In genomic region chr14:120803739-120804138, GRCm38 (mm10) we compare ENCODE assay signal across 9 mouse cellular contexts.
DNase-seq lines count a peak whose midpoint lies in the region; ATAC-seq lines count a peak whose summit lies in the region.
"Had no signal": no experiment of that assay in that cellular context is flagged by ENCODE, and none has a peak within 500 bp of the region (broad histone marks: within the 10 kb centered on the region; RNA-seq: fewer than 3 reads in every experiment).

No protein-coding gene starts in this region.

- no peak overlapping the region for H3K4me3 ChIP-seq in intestine, embryonic 14.5 days (ENCODE audit: low read depth, low read length)
- H3K4me3 ChIP-seq in intestine, embryonic 15.5 days (replicated peaks), result no peak overlapping the region
- H3K4me3 ChIP-seq in hindbrain, embryonic 11.5 days (ENCODE audit: low read depth, low read length), result 0 out of 2 replicates have a peak overlapping the region, but pooled peaks have one; percentile 1
- H3K4me3 ChIP-seq in neural tube, embryonic 11.5 days (ENCODE audit: low read depth, low read length), result no peak overlapping the region

- H3K27me3 ChIP-seq in intestine, embryonic 14.5 days (replicated peaks; ENCODE audit: control insufficient read depth, insufficient read depth, low read length), result no peaks in the 10 kb centered on the region
- no peaks in the 10 kb centered on the region for H3K27me3 ChIP-seq in intestine, embryonic 15.5 days (replicated peaks)
- H3K27me3 ChIP-seq in hindbrain, embryonic 11.5 days (ENCODE audit: control insufficient read depth, insufficient read depth, low read length), result no peaks in the 10 kb centered on the region
- H3K27me3 ChIP-seq in neural tube, embryonic 11.5 days (ENCODE audit: control insufficient read depth, insufficient read depth, low read length), result no peaks in the 10 kb centered on the region

- ATAC-seq in intestine, embryonic 14.5 days (replicated peaks; ENCODE audit: low FRiP score, low TSS enrichment, low read depth), result no peak
- ATAC-seq in intestine, embryonic 15.5 days, result no peak
- peak; percentile 43 for ATAC-seq in hindbrain, embryonic 11.5 days (ENCODE audit: low FRiP score)
- ATAC-seq in neural tube, embryonic 11.5 days (ENCODE audit: insufficient read depth, low FRiP score, low TSS enrichment), result no peak
- no peak for ATAC-seq in activated CD4-positive, CD25-positive, alpha-beta regulatory T cell, adult 4 months

- no peaks in the 10 kb centered on the region for H3K9me3 ChIP-seq in intestine, embryonic 14.5 days (ENCODE audit: control insufficient read depth, low read length)
- no peaks in the 10 kb centered on the region for H3K9me3 ChIP-seq in intestine, embryonic 15.5 days
- H3K9me3 ChIP-seq in hindbrain, embryonic 11.5 days (ENCODE audit: control insufficient read depth, low read length), result no peaks in the 10 kb centered on the region
- H3K9me3 ChIP-seq in neural tube, embryonic 11.5 days (ENCODE audit: control insufficient read depth, low read length), result no peaks in the 10 kb centered on the region

- peak overlapping the region; percentile 9 for H3K4me2 ChIP-seq in intestine, embryonic 14.5 days (ENCODE audit: low read length)
- no peak overlapping the region for H3K4me2 ChIP-seq in intestine, embryonic 15.5 days (replicated peaks)
- peak overlapping the region; percentile 20 for H3K4me2 ChIP-seq in hindbrain, embryonic 11.5 days (replicated peaks; ENCODE audit: low read depth, low read length)
- H3K4me2 ChIP-seq in neural tube, embryonic 11.5 days (ENCODE audit: low read depth), result peak overlapping the region; percentile 37

- H3K4me1 ChIP-seq in intestine, embryonic 14.5 days (replicated peaks; ENCODE audit: control insufficient read depth, insufficient read depth, low read length), result no peaks in the 10 kb centered on the region
- no peaks in the 10 kb centered on the region for H3K4me1 ChIP-seq in intestine, embryonic 15.5 days (replicated peaks)
- 0 out of 2 replicates have a peak, but pooled peaks cover 2% of the 10 kb centered on the region for H3K4me1 ChIP-seq in hindbrain, embryonic 11.5 days (replicated peaks; ENCODE audit: control insufficient read depth, insufficient read depth, low read length)
- H3K4me1 ChIP-seq in neural tube, embryonic 11.5 days (ENCODE audit: control insufficient read depth, insufficient read depth, low read length), result no peaks in the 10 kb centered on the region

- H3K36me3 ChIP-seq in intestine, embryonic 14.5 days (ENCODE audit: control insufficient read depth, insufficient read depth, low read length), result no peaks in the 10 kb centered on the region
- H3K36me3 ChIP-seq in intestine, embryonic 15.5 days, result no peaks in the 10 kb centered on the region
- H3K36me3 ChIP-seq in hindbrain, embryonic 11.5 days (ENCODE audit: control insufficient read depth, insufficient read depth, low read length), result no peaks in the 10 kb centered on the region
- no peaks in the 10 kb centered on the region for H3K36me3 ChIP-seq in neural tube, embryonic 11.5 days (ENCODE audit: control insufficient read depth, insufficient read depth, low read length)
- H3K36me3 ChIP-seq: G1E had no signal

- 20% methylated on average over 12 of the region's 12 CpGs for WGBS in intestine, embryonic 14.5 days
- WGBS in intestine, embryonic 15.5 days, result 25% methylated on average over 12 of the region's 12 CpGs
- 8% methylated on average over 12 of the region's 12 CpGs for WGBS in hindbrain, embryonic 11.5 days
- WGBS in neural tube, embryonic 11.5 days, result 3% methylated on average over 12 of the region's 12 CpGs

- no peak overlapping the region for H3K27ac ChIP-seq in intestine, embryonic 14.5 days (ENCODE audit: low read depth)
- H3K27ac ChIP-seq in intestine, embryonic 15.5 days, result no peak overlapping the region
- no peak overlapping the region for H3K27ac ChIP-seq in hindbrain, embryonic 11.5 days (ENCODE audit: low read depth, low read length)
- H3K27ac ChIP-seq in neural tube, embryonic 11.5 days (ENCODE audit: low read depth, low read length), result no peak overlapping the region

- peak; percentile 47 for DNase-seq in intestine, embryonic 14.5 days (ENCODE audit: low spot score)
- DNase-seq in cerebellum, postnatal 14 days, result peak; percentile 77 to 78
- peak; percentile 67 for DNase-seq in hindbrain, embryonic 11.5 days (ENCODE audit: low spot score)
- DNase-seq in neural tube, embryonic 11.5 days (ENCODE audit: low spot score), result peak; percentile 38
- DNase-seq in right cerebral cortex, adult 18-20 months, result no peak
- DNase-seq in B cell, adult 2 months, result no peak

- H3K9ac ChIP-seq in intestine, embryonic 14.5 days (ENCODE audit: low read length), result no peak overlapping the region
- H3K9ac ChIP-seq in intestine, embryonic 15.5 days, result no peak overlapping the region
- H3K9ac ChIP-seq in hindbrain, embryonic 11.5 days (ENCODE audit: low read depth, low read length), result no peak overlapping the region; the same call in 1 of the 2 replicates
- no peak overlapping the region; the same call in 1 of the 2 replicates for H3K9ac ChIP-seq in neural tube, embryonic 11.5 days (ENCODE audit: low read length)

Comparison
In these comparisons a context has a peak if more than half of its experiments do, and no peak if none do; other contexts are left out.
1. DNase-seq: peak in intestine, embryonic 14.5 days (single experiment), cerebellum, postnatal 14 days (2 of 2), hindbrain, embryonic 11.5 days (single experiment) and neural tube, embryonic 11.5 days (single experiment); none in right cerebral cortex, adult 18-20 months (single experiment) and B cell, adult 2 months (0 of 2).